ENCODE assay signal across 13 mouse cellular contexts in the genomic region with DNA sequence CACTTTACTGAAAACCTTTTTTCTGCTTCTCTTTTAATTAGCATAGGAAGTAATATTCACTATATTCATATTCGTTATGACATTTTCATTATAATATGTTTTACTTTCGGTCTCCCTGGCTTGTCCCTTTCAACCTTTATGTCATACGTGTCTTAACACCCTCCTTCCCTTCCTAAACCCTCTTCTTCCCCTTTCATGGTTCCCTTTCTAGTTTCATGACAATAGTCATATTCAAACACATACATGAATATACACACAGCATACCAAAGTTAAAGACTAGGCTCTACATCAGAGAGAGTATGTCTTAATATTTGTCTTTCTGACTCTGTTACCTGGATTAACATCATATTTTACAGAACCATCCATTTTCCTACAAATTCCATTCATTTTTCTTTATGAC.
"Had no signal": no experiment of that assay in that cellular context is flagged by ENCODE, and none has a peak within 500 bp of the region (broad histone marks: within the 10 kb centered on the region; RNA-seq: fewer than 3 reads in every experiment).

No protein-coding gene starts in this region.

- DNase-seq: kidney, postnatal 10 days; kidney, postnatal 4 days; lung, postnatal 14 days; retina, postnatal 1 day; thymus, postnatal 14 days had no signal

- H3K4me2 ChIP-seq: lung, embryonic 15.5 days; midbrain, embryonic 13.5 days; neural tube, embryonic 15.5 days had no signal

- H3K9ac ChIP-seq: lung, embryonic 15.5 days; midbrain, embryonic 13.5 days; neural tube, embryonic 15.5 days had no signal

- H3K9me3 ChIP-seq: limb, embryonic 10.5 days; lung, embryonic 15.5 days; midbrain, embryonic 13.5 days; neural tube, embryonic 15.5 days had no signal

- ATAC-seq: intestine, postnatal 0 days; midbrain, embryonic 13.5 days had no signal

- H3K27me3 ChIP-seq: lung, embryonic 15.5 days; midbrain, embryonic 13.5 days; neural tube, embryonic 15.5 days had no signal

- H3K4me3 ChIP-seq: limb, embryonic 10.5 days; lung, embryonic 15.5 days; midbrain, embryonic 13.5 days; myocyte; neural tube, embryonic 15.5 days had no signal

- H3K27ac ChIP-seq: limb, embryonic 10.5 days; lung, embryonic 15.5 days; macrophage; midbrain, embryonic 13.5 days; neural tube, embryonic 15.5 days; stomach, postnatal 0 days had no signal

- H3K36me3 ChIP-seq: limb, embryonic 10.5 days; lung, embryonic 15.5 days; midbrain, embryonic 13.5 days; neural tube, embryonic 15.5 days had no signal

- H3K4me1 ChIP-seq: limb, embryonic 10.5 days; lung, embryonic 15.5 days; midbrain, embryonic 13.5 days; neural tube, embryonic 15.5 days had no signal
